Mouse (Mus musculus): Measurements from ENCODE around the gene Acvr2b.

Gene Acvr2b

GRCm38 (mm10) chr9:119408898-119409664 lies 7.2 kb downstream of the Acvr2b start:
- DNase-seq: no peak

- no peak for DNase-seq
These were observed 7.9 kb downstream of the Acvr2b start for GRCm38 (mm10) chr9:119409864-119410263.

- no peak for DNase-seq
These were observed 16.1 kb downstream of the Acvr2b start for GRCm38 (mm10) chr9:119418025-119418424.

- peak; percentile 54 for DNase-seq
These were observed 18.0 kb downstream of the Acvr2b start for GRCm38 (mm10) chr9:119419852-119420438.

GRCm38 (mm10) chr9:119425217-119425975 lies 23.5 kb downstream of the Acvr2b start:
- no peak for DNase-seq

- no peak for DNase-seq
These were observed 24.1 kb downstream of the Acvr2b start for GRCm38 (mm10) chr9:119425976-119426415.

GRCm38 (mm10) chr9:119426483-119426882 lies 24.6 kb downstream of the Acvr2b start:
- no peak for DNase-seq

- DNase-seq: peak; percentile 81
These were observed 28.4 kb downstream of the Acvr2b start for GRCm38 (mm10) chr9:119430311-119430710.

GRCm38 (mm10) chr9:119435855-119436254 lies 33.9 kb downstream of the Acvr2b start:
- no peak for DNase-seq

GRCm38 (mm10) chr9:119438065-119438464 lies 36.1 kb downstream of the Acvr2b start:
- no peak for DNase-seq

GRCm38 (mm10) chr9:119438498-119439000 lies 36.6 kb downstream of the Acvr2b start:
- no peak for DNase-seq

- peak; percentile 99 for DNase-seq
These were observed 43.0 kb downstream of the Acvr2b start, which contains the start of gene Exog for GRCm38 (mm10) chr9:119444738-119445429. TSS of gene Exog (plus strand) at chr9:119444943.

- DNase-seq: no peak
These were observed 43.8 kb downstream of the Acvr2b start for GRCm38 (mm10) chr9:119445737-119446136.

- no peak for DNase-seq
These were observed 54.0 kb downstream of the Acvr2b start for GRCm38 (mm10) chr9:119455967-119456366.

- no peak for DNase-seq
These were observed 55.2 kb downstream of the Acvr2b start for GRCm38 (mm10) chr9:119457122-119457521.

- peak; percentile 54 for DNase-seq
These were observed 58.5 kb downstream of the Acvr2b start for GRCm38 (mm10) chr9:119460410-119460809.

- no peak for DNase-seq
These were observed 63.1 kb downstream of the Acvr2b start for GRCm38 (mm10) chr9:119465056-119465455.

- no peak for DNase-seq
These were observed 63.7 kb downstream of the Acvr2b start for GRCm38 (mm10) chr9:119465595-119465994.

- DNase-seq: no peak
These were observed 67.9 kb downstream of the Acvr2b start for GRCm38 (mm10) chr9:119469691-119470353.

GRCm38 (mm10) chr9:119472412-119472918 lies 70.5 kb downstream of the Acvr2b start:
- no peak for DNase-seq

- DNase-seq: no peak
These were observed 71.1 kb downstream of the Acvr2b start for GRCm38 (mm10) chr9:119473011-119473410.

GRCm38 (mm10) chr9:119473608-119474164 lies 71.8 kb downstream of the Acvr2b start:
- no peak for DNase-seq
